Mouse (Mus musculus): ENCODE data around the gene Olfr813. TPM values are rescaled to one million over a fixed set of nuclear protein-coding genes. Genes with fewer than 3 reads are reported as not detected.
"Not testable (repeated sequence)": the region's sequence is repeated elsewhere in the genome, so short reads cannot be mapped to it uniquely, and the experiment has no call there.

The Olfr813 gene
- polyA plus RNA-seq (2014; fragmentation: Nextera tagmentation; extraction: Ambion mirVana), result not detected in 2 replicates

DNA sequence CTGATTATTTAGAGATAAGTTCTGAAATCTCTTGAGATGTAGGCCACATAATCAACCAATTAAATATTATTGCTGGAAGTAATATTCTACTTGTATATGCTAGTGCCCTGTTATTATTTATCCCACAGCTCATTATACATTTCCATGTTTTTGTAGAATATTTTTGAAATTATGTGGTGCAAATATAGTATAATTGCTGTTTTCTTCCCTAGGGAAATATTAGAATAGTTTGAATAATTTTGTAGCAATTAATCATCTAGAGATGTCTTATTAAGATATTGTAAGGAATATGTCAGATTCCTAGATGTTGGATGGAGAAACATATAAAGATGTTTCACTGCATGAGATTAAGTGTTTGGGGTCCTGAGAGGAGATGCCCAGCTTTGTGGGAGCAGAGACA is at the start of gene Olfr813:
Olfr813 (plus strand) TSS at position 301 of the 400 bp plus-strand sequence.
- Histone ChIP-seq H3K9me3 (ENCODE audit: control insufficient read depth, low read length) (no peaks in the 10 kb centered on the region), H3K27ac (ENCODE audit: low read depth) (no peak within 1 kb of the TSS), H3K4me1 (replicated peaks; ENCODE audit: control insufficient read depth, insufficient read depth, low read length) (no peaks in the 10 kb centered on the region), H3K4me3 (ENCODE audit: low read depth, low read length) (no peak within 1 kb of the TSS), H3K9ac (ENCODE audit: low read length) (no peak within 1 kb of the TSS), H3K27me3 (replicated peaks; ENCODE audit: control insufficient read depth, insufficient read depth, low read length) (no peaks in the 10 kb centered on the region), H3K4me2 (ENCODE audit: low read length) (no peak within 1 kb of the TSS), H3K36me3 (ENCODE audit: control insufficient read depth, insufficient read depth, low read length) (no peaks in the 10 kb centered on the region)
- no peak for ATAC-seq (replicated peaks; ENCODE audit: low FRiP score, low TSS enrichment, low read depth)
- DNase-seq (ENCODE audit: low spot score), result no peak

DNA sequence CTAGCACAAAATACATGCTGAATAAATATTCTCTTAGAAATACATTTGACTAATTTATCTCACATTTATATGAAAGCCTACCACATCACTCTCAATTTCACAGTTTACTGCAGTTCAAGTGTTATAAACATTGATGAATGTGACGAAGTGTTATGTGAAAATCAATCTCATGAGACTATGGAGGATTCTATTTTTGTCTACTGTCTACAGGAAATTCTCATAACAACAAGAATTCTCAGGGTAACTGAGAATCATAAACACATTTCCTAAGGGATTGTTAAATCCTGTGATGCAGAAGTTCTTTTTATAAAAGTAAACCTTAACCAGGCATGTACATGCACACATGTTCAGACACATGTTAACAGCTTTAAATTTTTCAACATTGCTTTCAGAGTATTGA is 9.2 kb upstream of the Olfr813 start, which contains the start of gene Olfr812:
Olfr812 (minus strand) TSS at position 101 of the 400 bp plus-strand sequence.
- Histone ChIP-seq H3K4me1 (replicated peaks; ENCODE audit: control insufficient read depth, insufficient read depth, low read length) (no peaks in the 10 kb centered on the region), H3K4me3 (ENCODE audit: low read depth, low read length) (no peak within 1 kb of the TSS), H3K27me3 (replicated peaks; ENCODE audit: control insufficient read depth, insufficient read depth, low read length) (no peaks in the 10 kb centered on the region), H3K27ac (ENCODE audit: low read depth) (no peak within 1 kb of the TSS), H3K9me3 (ENCODE audit: control insufficient read depth, low read length) (no peaks in the 10 kb centered on the region), H3K9ac (ENCODE audit: low read length) (no peak within 1 kb of the TSS), H3K36me3 (ENCODE audit: control insufficient read depth, insufficient read depth, low read length) (no peaks in the 10 kb centered on the region), H3K4me2 (ENCODE audit: low read length) (no peak within 1 kb of the TSS)
- WGBS, result 68% methylated on average over 1 of the region's 1 CpGs
- ATAC-seq (replicated peaks; ENCODE audit: low FRiP score, low TSS enrichment, low read depth) (no peak), DNase-seq (ENCODE audit: low spot score) (no peak)

DNA sequence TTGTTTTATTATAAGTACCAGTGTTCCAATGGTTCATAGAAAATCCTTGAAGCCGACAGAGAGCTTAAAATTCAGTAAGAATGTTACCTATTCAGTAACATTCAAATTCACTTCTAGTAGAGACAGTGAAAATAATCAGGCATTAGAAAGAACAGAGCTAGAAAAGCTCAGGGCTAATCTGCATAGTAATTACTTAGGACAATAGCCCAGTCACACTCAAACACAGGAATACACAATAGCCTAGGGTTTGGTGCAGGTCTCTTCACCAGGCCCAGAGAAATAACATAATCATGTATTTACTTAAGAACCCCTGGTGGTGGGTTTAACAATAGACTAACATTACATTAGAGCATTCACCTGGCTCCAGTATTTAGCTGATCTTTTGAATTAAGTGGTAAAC is 7.8 kb upstream of the Olfr813 start:
- H3K4me2 ChIP-seq (ENCODE audit: low read length), result no peak overlapping the region
- 79% methylated on average over 1 of the region's 1 CpGs for WGBS
- no peak for ATAC-seq (replicated peaks; ENCODE audit: low FRiP score, low TSS enrichment, low read depth)

DNA sequence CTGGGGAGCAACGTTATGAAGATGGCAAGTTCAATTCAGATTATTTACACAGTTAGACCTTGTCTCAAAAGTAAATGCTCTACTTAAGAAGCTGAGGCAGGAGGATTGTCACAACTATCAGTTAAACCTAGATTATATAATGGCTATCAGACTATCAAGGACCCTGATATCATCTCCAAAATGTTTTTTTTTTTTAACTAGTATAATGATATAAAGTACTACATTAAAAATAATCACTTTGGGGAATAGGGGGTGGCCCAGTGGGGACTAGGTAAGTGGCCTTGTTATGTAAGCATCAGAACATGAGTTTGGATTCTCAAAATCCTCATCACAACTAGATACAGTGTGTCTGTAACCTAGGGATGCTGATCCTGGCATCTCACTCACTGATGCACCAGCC is 24.6 kb downstream of the Olfr813 start, which contains the start of gene Olfr814:
Olfr814 (minus strand) TSS at position 101 of the 400 bp plus-strand sequence.
- not testable (repeated sequence) for H3K36me3 ChIP-seq (ENCODE audit: control insufficient read depth, insufficient read depth, low read length); H3K9me3 ChIP-seq (ENCODE audit: control insufficient read depth, low read length)

More for the DNA sequence above, 7.8 kb upstream of the Olfr813 start:
- no peaks in the 10 kb centered on the region for H3K36me3 ChIP-seq (ENCODE audit: control insufficient read depth, insufficient read depth, low read length)
- DNase-seq (ENCODE audit: low spot score), result no peak
- H3K27ac ChIP-seq (ENCODE audit: low read depth), result no peak overlapping the region
- no peaks in the 10 kb centered on the region for H3K9me3 ChIP-seq (ENCODE audit: control insufficient read depth, low read length)
- no peaks in the 10 kb centered on the region for H3K4me1 ChIP-seq (replicated peaks; ENCODE audit: control insufficient read depth, insufficient read depth, low read length)
- H3K27me3 ChIP-seq (replicated peaks; ENCODE audit: control insufficient read depth, insufficient read depth, low read length), result no peaks in the 10 kb centered on the region
- H3K9ac ChIP-seq (ENCODE audit: low read length), result no peak overlapping the region
- H3K4me3 ChIP-seq (ENCODE audit: low read depth, low read length), result no peak overlapping the region

DNA sequence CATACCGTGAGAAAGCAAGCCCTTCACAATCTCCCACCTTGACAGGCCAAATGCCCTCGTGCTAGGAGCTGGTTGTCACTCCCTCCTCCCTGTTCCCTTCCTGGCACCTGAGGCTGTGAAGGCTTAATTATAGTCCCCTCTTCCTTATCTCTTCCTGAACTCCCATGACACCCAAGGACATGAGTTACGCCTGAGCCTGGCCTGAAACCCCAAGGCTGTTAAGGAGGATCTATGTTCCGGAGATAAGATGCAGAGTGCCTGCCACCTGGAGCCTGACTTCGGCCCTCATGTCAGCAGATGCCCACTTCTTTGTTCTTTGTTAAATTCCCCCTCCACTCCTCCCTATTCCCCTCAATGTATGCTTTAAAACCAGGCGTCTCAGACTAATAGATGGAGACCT is 30.3 kb downstream of the Olfr813 start:
- not testable (repeated sequence) for H3K9ac ChIP-seq (ENCODE audit: low read length); H3K4me2 ChIP-seq (ENCODE audit: low read length); DNase-seq (ENCODE audit: low spot score); H3K36me3 ChIP-seq (ENCODE audit: control insufficient read depth, insufficient read depth, low read length); H3K9me3 ChIP-seq (ENCODE audit: control insufficient read depth, low read length); H3K4me1 ChIP-seq (replicated peaks; ENCODE audit: control insufficient read depth, insufficient read depth, low read length); H3K27ac ChIP-seq (ENCODE audit: low read depth); H3K27me3 ChIP-seq (replicated peaks; ENCODE audit: control insufficient read depth, insufficient read depth, low read length); ATAC-seq (replicated peaks; ENCODE audit: low FRiP score, low TSS enrichment, low read depth); H3K4me3 ChIP-seq (ENCODE audit: low read depth, low read length)
- WGBS, result 67% methylated on average over 6 of the region's 6 CpGs

More for the DNA sequence above, 24.6 kb downstream of the Olfr813 start, which contains the start of gene Olfr814:
- H3K27me3 ChIP-seq (replicated peaks; ENCODE audit: control insufficient read depth, insufficient read depth, low read length); H3K4me1 ChIP-seq (replicated peaks; ENCODE audit: control insufficient read depth, insufficient read depth, low read length); H3K27ac ChIP-seq (ENCODE audit: low read depth); H3K4me3 ChIP-seq (ENCODE audit: low read depth, low read length); ATAC-seq (replicated peaks; ENCODE audit: low FRiP score, low TSS enrichment, low read depth); H3K9ac ChIP-seq (ENCODE audit: low read length); DNase-seq (ENCODE audit: low spot score); H3K4me2 ChIP-seq (ENCODE audit: low read length): not testable (repeated sequence)
- no CpG with 5 or more reads among the region's 1 CpGs for WGBS

DNA sequence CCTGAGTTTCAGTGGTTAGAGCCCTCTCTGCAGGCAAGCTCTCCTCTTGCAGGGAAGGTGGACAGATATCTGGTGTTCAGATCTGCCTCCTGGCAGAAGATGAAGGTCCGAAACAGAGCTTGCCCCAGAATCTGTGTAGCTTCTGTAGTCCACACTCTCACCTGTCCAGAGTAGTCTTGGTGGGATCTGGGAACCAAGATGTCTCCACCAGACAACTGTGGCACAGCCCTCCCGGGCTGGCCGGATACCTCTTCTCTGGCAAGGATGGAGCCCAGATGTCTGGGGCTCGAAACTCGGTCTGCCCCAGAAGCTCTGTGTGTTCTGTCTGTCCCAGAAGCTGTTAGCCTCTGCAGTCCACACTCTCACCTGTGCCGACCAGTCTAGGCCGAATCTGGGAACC is 30.8 kb downstream of the Olfr813 start:
- Histone ChIP-seq H3K36me3 (ENCODE audit: control insufficient read depth, insufficient read depth, low read length) (no peaks in the 10 kb centered on the region), H3K27me3 (replicated peaks; ENCODE audit: control insufficient read depth, insufficient read depth, low read length) (no peaks in the 10 kb centered on the region), H3K9me3 (ENCODE audit: control insufficient read depth, low read length) (no peaks in the 10 kb centered on the region), H3K4me3 (ENCODE audit: low read depth, low read length) (no peak overlapping the region), H3K4me1 (replicated peaks; ENCODE audit: control insufficient read depth, insufficient read depth, low read length) (no peaks in the 10 kb centered on the region), H3K27ac (ENCODE audit: low read depth) (no peak overlapping the region), H3K4me2 (ENCODE audit: low read length) (no peak overlapping the region), H3K9ac (ENCODE audit: low read length) (no peak overlapping the region)
- DNase-seq (ENCODE audit: low spot score) (no peak), ATAC-seq (replicated peaks; ENCODE audit: low FRiP score, low TSS enrichment, low read depth) (no peak)
- 90% methylated on average over 7 of the region's 7 CpGs for WGBS

DNA sequence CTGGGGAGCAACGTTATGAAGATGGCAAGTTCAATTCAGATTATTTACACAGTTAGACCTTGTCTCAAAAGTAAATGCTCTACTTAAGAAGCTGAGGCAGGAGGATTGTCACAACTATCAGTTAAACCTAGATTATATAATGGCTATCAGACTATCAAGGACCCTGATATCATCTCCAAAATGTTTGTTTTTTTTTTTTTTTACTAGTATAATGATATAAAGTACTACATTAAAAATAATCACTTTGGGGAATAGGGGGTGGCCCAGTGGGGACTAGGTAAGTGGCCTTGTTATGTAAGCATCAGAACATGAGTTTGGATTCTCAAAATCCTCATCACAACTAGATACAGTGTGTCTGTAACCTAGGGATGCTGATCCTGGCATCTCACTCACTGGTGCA is 50.6 kb downstream of the Olfr813 start, which contains the start of gene Olfr815:
Olfr815 (minus strand) TSS at position 101 of the 400 bp plus-strand sequence.
- not testable (repeated sequence) for DNase-seq (ENCODE audit: low spot score); H3K36me3 ChIP-seq (ENCODE audit: control insufficient read depth, insufficient read depth, low read length); H3K9me3 ChIP-seq (ENCODE audit: control insufficient read depth, low read length); H3K27ac ChIP-seq (ENCODE audit: low read depth); H3K4me2 ChIP-seq (ENCODE audit: low read length); ATAC-seq (replicated peaks; ENCODE audit: low FRiP score, low TSS enrichment, low read depth); H3K4me1 ChIP-seq (replicated peaks; ENCODE audit: control insufficient read depth, insufficient read depth, low read length); H3K9ac ChIP-seq (ENCODE audit: low read length); H3K27me3 ChIP-seq (replicated peaks; ENCODE audit: control insufficient read depth, insufficient read depth, low read length); H3K4me3 ChIP-seq (ENCODE audit: low read depth, low read length)
- WGBS, result no CpG with 5 or more reads among the region's 1 CpGs

Other genes starting within 250 kb of the Olfr813 start
- not detected in 2 replicates for gene Olfr796, start 242.8 kb upstream of the Olfr813 start, polyA plus RNA-seq (2014; fragmentation: Nextera tagmentation; extraction: Ambion mirVana)
- not detected in 2 replicates for gene Olfr798, start 227.4 kb upstream of the Olfr813 start, polyA plus RNA-seq (2014; fragmentation: Nextera tagmentation; extraction: Ambion mirVana)
- gene Olfr799, start 217.9 kb upstream of the Olfr813 start, polyA plus RNA-seq (2014; fragmentation: Nextera tagmentation; extraction: Ambion mirVana), result not detected in 2 replicates
- gene Olfr800, start 197.7 kb upstream of the Olfr813 start, polyA plus RNA-seq (2014; fragmentation: Nextera tagmentation; extraction: Ambion mirVana), result not detected in 2 replicates
- gene Olfr801, start 181.5 kb upstream of the Olfr813 start, polyA plus RNA-seq (2014; fragmentation: Nextera tagmentation; extraction: Ambion mirVana), result not detected in 2 replicates
- not detected in 2 replicates for gene Olfr802, start 167.2 kb upstream of the Olfr813 start, polyA plus RNA-seq (2014; fragmentation: Nextera tagmentation; extraction: Ambion mirVana)
- gene Olfr803, start 161.1 kb upstream of the Olfr813 start, polyA plus RNA-seq (2014; fragmentation: Nextera tagmentation; extraction: Ambion mirVana), result not detected in 2 replicates
- gene Olfr804, start 152.2 kb upstream of the Olfr813 start, polyA plus RNA-seq (2014; fragmentation: Nextera tagmentation; extraction: Ambion mirVana), result not detected in 2 replicates
- gene Olfr805, start 126.0 kb upstream of the Olfr813 start, polyA plus RNA-seq (2014; fragmentation: Nextera tagmentation; extraction: Ambion mirVana), result not detected in 2 replicates
- not detected in 2 replicates for gene Olfr806, start 113.4 kb upstream of the Olfr813 start, polyA plus RNA-seq (2014; fragmentation: Nextera tagmentation; extraction: Ambion mirVana)
- gene Olfr807, start 97.6 kb upstream of the Olfr813 start, polyA plus RNA-seq (2014; fragmentation: Nextera tagmentation; extraction: Ambion mirVana), result not detected in 2 replicates
- not detected in 2 replicates for gene Olfr808, start 89.9 kb upstream of the Olfr813 start, polyA plus RNA-seq (2014; fragmentation: Nextera tagmentation; extraction: Ambion mirVana)
- not detected in 2 replicates for gene Olfr809, start 80.7 kb upstream of the Olfr813 start, polyA plus RNA-seq (2014; fragmentation: Nextera tagmentation; extraction: Ambion mirVana)
- not detected in 2 replicates for gene Olfr810, start 60.5 kb upstream of the Olfr813 start, polyA plus RNA-seq (2014; fragmentation: Nextera tagmentation; extraction: Ambion mirVana)
- not detected in 2 replicates for gene Olfr811, start 51.0 kb upstream of the Olfr813 start, polyA plus RNA-seq (2014; fragmentation: Nextera tagmentation; extraction: Ambion mirVana)
- not detected in 2 replicates for gene Olfr812, start 9.3 kb upstream of the Olfr813 start, polyA plus RNA-seq (2014; fragmentation: Nextera tagmentation; extraction: Ambion mirVana)
- not detected in 2 replicates for gene Olfr814, start 24.5 kb downstream of the Olfr813 start, polyA plus RNA-seq (2014; fragmentation: Nextera tagmentation; extraction: Ambion mirVana)
- gene Olfr815, start 50.5 kb downstream of the Olfr813 start, polyA plus RNA-seq (2014; fragmentation: Nextera tagmentation; extraction: Ambion mirVana), result not detected in 2 replicates
- not detected in 2 replicates for gene Olfr816, start 60.2 kb downstream of the Olfr813 start, polyA plus RNA-seq (2014; fragmentation: Nextera tagmentation; extraction: Ambion mirVana)
- not detected in 2 replicates for gene Olfr818, start 93.7 kb downstream of the Olfr813 start, polyA plus RNA-seq (2014; fragmentation: Nextera tagmentation; extraction: Ambion mirVana)
- gene Olfr819, start 111.9 kb downstream of the Olfr813 start, polyA plus RNA-seq (2014; fragmentation: Nextera tagmentation; extraction: Ambion mirVana), result not detected in 2 replicates
- not detected in 2 replicates for gene Olfr247, start 120.8 kb downstream of the Olfr813 start, polyA plus RNA-seq (2014; fragmentation: Nextera tagmentation; extraction: Ambion mirVana)
- gene Gm10310, start 129.7 kb downstream of the Olfr813 start, polyA plus RNA-seq (2014; fragmentation: Nextera tagmentation; extraction: Ambion mirVana), result not detected in 2 replicates
- gene Olfr820, start 157.3 kb downstream of the Olfr813 start, polyA plus RNA-seq (2014; fragmentation: Nextera tagmentation; extraction: Ambion mirVana), result not detected in 2 replicates
- not detected in 2 replicates for gene Olfr821, start 175.0 kb downstream of the Olfr813 start, polyA plus RNA-seq (2014; fragmentation: Nextera tagmentation; extraction: Ambion mirVana)
- gene Olfr822, start 215.8 kb downstream of the Olfr813 start, polyA plus RNA-seq (2014; fragmentation: Nextera tagmentation; extraction: Ambion mirVana), result not detected in 2 replicates

Data from intestine, embryonic 14.5 days (tissue).